Mouse (Mus musculus) olfactory bulb, adult 2 months (tissue): ENCODE data around the gene Tenm3. TPM values are rescaled to one million over a fixed set of nuclear protein-coding genes. Genes with fewer than 3 reads are reported as not detected.

Experiments used
- H3K27ac ChIP-seq: fragments of 200-500 bp; 2 replicates; pipeline ENCODE4 v1.5.1; 2012; ENCODE audit warnings: low read depth, low read length; ENCODE audit not compliant: insufficient read depth
- H3K4me1 ChIP-seq: fragments of 200-500 bp; 2 replicates; pipeline ENCODE4 v1.6.1; 2012; ENCODE audit warnings: low read length; ENCODE audit not compliant: control insufficient read depth, insufficient read depth
- H3K4me3 ChIP-seq: fragments of 200-500 bp; 2 replicates; pipeline ENCODE4 v1.5.1; 2012; ENCODE audit warnings: mild to moderate bottlenecking, low read depth, low read length, moderate library complexity; ENCODE audit not compliant: insufficient read depth
- CTCF ChIP-seq: fragments of 200-500 bp; IDR thresholded peaks from 2 replicates; pipeline ENCODE4 v1.5.1; 2012; ENCODE audit warnings: low read depth, mild to moderate bottlenecking, low read length, moderate library complexity; ENCODE audit not compliant: insufficient read depth
- POLR2A ChIP-seq: fragments of 200-500 bp; IDR thresholded peaks from 2 replicates; pipeline ENCODE4 v1.6.1; 2012; ENCODE audit warnings: mild to moderate bottlenecking, low read depth, low read length, moderate library complexity; ENCODE audit not compliant: insufficient read depth
- WGBS: fragments of 180-500 bp; shearing (Covaris S2); methylation state at CpG from one replicate; pipeline ENCODE4 v1.1.7; 2018; 5-methylcytosine and 5-hydroxymethylcytosine counted together
- polyA plus RNA-seq: library from polyadenylated mRNA; stranded (reverse); fragments of >200 nt; gene quantifications from 2 replicates; pipeline ENCODE4 v1.2.4, GENCODE M21; 2012; ENCODE audit warnings: low replicate concordance; ENCODE audit not compliant: missing spikeins, insufficient read depth, insufficient read length

Gene Tenm3
- polyA plus RNA-seq, 1 experiment = 52.2 TPM

DNA sequence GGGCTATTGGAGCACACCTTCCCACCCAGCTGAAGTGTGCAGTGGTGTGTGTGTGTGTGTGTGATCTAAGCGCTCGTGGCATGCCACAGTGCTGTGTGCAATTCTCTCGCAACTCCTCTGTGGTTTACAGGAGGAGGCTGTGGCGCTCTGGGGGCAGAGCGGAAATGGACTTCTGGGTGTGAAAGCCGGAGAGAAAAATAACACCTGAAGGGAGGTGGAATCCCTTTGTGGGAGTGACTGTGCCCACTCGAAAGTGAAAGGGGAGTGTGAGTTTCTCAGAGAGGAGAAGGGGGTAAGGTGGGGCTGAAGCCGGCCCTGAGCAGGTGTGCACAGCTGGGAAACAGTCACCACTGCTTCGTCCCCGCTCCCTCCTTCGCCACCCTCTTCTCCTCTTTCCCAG lies 418.6 kb downstream of the Tenm3 start:
- 87% methylated on average over 11 of the region's 11 CpGs for WGBS
- no peak overlapping the region for H3K27ac ChIP-seq
- H3K4me1 ChIP-seq = no peaks in the 10 kb centered on the region
- TF ChIP-seq POLR2A = no peak
- TF ChIP-seq CTCF = no peak
- H3K4me3 ChIP-seq = no peak overlapping the region

DNA sequence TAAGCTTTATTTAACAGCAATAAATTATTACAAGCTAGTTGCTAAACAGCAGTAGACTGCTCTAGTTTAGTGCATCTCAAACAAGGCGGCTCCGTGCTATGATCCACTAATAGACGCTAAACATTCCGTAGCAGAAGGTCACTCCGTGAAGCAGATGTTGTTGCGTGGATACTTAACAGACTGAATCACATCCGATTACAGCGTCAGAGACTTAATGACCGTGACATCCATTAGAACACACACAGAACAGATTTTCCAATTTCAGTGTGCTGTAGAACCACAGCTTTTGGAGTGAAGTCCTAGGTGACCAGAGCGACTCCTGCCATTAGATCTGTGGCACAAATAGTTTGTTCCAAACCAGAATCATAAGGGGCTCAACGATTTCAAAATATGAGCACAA lies 426.0 kb downstream of the Tenm3 start:
- Histone ChIP-seq H3K27ac (no peak overlapping the region), H3K4me3 (no peak overlapping the region), H3K4me1 (peaks cover 7% of the 10 kb centered on the region)
- 53% methylated on average over 11 of the region's 11 CpGs for WGBS
- TF ChIP-seq POLR2A = no peak
- no peak for TF ChIP-seq CTCF

DNA sequence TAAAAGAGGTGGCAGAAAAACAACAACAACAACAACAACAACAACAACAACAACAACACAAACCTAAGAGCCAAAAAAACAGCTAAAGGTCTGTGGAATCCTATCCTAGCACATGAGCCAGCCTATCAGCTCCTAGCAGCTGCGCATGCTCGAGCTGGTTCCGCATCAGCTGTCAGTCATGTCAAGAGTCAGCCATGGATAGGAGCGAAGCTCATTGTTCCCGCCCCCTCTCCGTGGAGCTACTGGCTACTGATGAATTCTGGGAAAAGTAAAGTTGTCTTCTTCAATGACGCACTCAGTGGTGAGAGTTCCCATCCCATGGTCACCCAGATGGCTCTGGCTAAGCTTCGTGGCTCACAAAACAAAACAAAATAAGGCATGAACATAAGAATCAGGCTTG lies 432.8 kb downstream of the Tenm3 start:
- Histone ChIP-seq H3K4me3 (no peak overlapping the region), H3K4me1 (no peaks in the 10 kb centered on the region), H3K27ac (no peak overlapping the region)
- no peak for TF ChIP-seq CTCF
- TF ChIP-seq POLR2A = no peak
- 96% methylated on average over 8 of the region's 8 CpGs for WGBS

DNA sequence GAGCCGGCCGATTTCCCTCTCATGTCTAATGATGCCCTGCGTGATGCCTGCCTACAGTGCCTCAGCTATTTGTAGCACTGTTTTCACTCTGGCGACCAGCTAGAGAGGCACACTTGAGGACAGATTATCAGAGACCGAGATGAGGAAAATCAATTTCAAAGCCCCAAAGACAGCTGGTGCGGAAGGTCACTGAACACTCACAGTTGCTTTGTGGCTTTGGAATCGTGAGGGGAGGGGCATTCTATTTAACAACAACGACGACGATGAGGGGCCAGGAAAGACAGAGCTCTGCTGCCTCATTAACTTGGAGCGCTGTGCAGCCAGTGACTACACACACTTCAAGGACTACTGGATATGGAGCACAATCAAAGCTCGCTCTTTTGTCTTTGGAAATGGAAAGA lies 443.2 kb downstream of the Tenm3 start:
- no peak for TF ChIP-seq CTCF
- no peak for TF ChIP-seq POLR2A

DNA sequence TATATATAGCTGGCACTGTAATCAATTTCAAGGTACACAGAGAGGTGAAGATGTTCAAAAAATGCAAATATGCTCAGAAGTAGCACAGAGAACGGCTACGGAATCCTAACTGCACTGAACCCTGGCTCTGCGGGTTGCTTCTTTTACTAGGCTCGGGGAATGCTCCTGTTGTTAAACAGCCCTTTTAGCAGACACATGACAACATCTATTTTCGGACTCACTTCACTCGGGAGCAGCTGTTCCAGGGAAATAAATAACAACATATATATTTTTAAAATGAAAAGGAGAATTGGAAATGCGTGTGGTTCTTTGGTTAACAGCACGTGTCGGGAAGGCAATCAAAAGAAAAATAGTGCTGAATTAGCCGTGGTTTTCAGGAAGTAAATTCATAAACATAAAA lies 457.9 kb downstream of the Tenm3 start:
- no peak overlapping the region for H3K4me3 ChIP-seq
- no peak for TF ChIP-seq POLR2A
- no peak for TF ChIP-seq CTCF
- 33% methylated on average over 10 of the region's 10 CpGs for WGBS
- no peaks in the 10 kb centered on the region for H3K4me1 ChIP-seq
- no peak overlapping the region for H3K27ac ChIP-seq

More for the DNA sequence above, 443.2 kb downstream of the Tenm3 start:
- WGBS = 29% methylated on average over 12 of the region's 12 CpGs
- H3K4me1 ChIP-seq = peaks cover 9% of the 10 kb centered on the region
- no peak overlapping the region for H3K27ac ChIP-seq
- H3K4me3 ChIP-seq = 0 out of 2 replicates have a peak overlapping the region, but pooled peaks have one; percentile 10

DNA sequence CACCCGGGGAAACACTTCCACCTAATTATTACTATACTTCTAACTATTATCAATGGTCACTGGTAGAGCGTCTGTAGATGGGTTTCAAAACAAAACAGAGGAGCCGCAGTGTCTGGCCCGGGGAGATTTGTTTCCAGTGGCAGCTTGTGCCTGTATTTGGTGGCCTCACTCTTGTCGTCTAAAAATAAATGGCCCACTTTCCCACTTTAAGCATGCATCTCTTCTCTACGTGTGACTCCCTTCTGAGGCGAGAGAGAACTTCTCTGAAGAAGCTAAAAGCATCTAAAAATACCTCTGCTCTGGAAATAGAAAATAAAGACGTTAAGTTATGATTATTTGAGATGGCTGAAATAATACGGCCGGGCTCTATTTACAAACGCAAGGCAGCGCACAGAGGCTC lies 463.7 kb downstream of the Tenm3 start:
- 40% methylated on average over 12 of the region's 12 CpGs for WGBS
- TF ChIP-seq POLR2A (no peak), CTCF (no peak)
- Histone ChIP-seq H3K4me3 (no peak overlapping the region), H3K27ac (peak overlapping the region; percentile 69), H3K4me1 (peaks cover 24% of the 10 kb centered on the region)

DNA sequence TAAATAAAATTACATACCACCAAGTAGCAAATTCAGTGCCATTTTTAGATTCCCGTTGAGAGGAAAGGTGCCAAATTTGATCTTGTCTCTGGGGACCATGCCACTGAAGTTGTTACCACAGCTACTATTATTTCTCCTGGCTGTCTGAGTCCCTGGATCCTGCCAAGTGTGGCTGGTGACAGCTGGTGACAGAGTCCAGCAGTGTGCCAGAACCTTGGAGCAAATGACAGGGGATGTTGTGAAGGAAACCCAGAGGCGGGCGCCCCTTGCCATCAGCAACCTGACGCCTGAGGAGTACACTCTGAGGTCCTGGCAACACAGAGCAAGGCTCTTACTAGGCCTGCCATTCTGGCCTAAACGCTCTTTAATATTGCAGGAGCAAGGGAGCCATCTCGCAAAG lies 467.0 kb downstream of the Tenm3 start:
- 16% methylated on average over 6 of the region's 6 CpGs for WGBS
- Histone ChIP-seq H3K27ac (peak overlapping the region; percentile 94), H3K4me1 (peaks cover 30% of the 10 kb centered on the region), H3K4me3 (no peak overlapping the region)
- no peak for TF ChIP-seq CTCF
- TF ChIP-seq POLR2A = no peak

DNA sequence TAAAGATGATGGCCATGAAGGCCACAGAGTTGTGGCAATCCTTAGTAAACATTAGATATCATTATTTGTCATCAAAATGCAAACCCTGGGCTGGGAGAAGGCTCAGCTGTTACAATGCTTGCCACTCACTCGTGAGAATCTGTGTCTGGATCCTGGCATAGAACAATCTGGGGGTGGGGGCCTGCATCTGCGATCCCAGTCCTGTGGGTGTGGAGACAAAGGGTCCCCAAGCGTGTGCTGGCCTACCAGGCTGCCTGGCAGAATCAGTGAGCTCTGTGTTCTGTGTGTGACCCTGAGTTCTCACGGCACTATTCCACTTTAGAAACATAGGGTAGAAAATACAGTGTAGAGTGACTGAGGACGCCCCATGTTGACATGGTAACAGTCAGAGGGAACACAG lies 468.6 kb downstream of the Tenm3 start:
- WGBS = 50% methylated on average over 5 of the region's 5 CpGs
- no peak for TF ChIP-seq POLR2A
- no peak for TF ChIP-seq CTCF
- Histone ChIP-seq H3K4me3 (no peak overlapping the region), H3K4me1 (peaks cover 26% of the 10 kb centered on the region), H3K27ac (no peak overlapping the region)

DNA sequence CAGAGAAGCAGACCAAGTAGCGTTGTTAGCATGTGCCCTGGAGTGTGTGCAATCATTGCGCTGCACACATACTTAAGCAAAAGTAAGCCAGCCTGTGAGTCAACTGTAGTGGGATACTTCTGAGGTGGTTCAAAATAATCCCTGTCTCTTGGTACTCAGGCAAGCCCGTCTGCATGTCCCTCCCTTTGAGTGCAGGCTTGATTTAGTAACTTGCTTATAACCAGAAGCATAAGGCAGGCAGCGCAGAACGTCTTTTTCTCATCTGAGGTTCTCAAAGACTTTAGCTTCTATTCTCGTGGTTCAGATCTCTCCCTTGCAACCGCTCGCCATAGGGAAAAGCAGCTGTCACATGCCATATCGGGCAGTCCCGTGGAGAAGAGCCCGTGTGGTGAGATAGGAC lies 470.3 kb downstream of the Tenm3 start:
- TF ChIP-seq POLR2A (no peak), CTCF (no peak)
- Histone ChIP-seq H3K27ac (peak overlapping the region; percentile 55; the same call in 1 of the 2 replicates), H3K4me3 (no peak overlapping the region), H3K4me1 (peaks cover 15% of the 10 kb centered on the region)
- WGBS = 72% methylated on average over 11 of the region's 11 CpGs

DNA sequence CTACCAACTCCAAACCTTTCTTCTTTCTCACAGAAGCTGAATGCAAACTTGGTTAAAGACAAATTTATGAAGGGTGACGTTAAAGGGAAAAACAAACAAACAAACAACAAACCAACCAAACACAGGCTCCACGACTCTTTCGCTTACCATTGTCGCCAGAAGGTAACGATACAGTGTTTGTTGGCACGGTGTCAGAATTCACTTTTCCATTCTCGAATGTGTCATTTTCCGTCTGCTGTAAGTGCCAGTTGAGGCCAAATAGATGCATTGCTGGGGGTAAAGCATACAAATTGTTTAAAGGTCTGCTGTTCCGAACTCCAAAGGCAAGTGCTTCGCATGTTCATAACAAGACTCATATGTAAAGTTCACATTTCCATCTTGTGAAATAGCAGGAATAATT lies 476.6 kb downstream of the Tenm3 start:
- 77% methylated on average over 10 of the region's 10 CpGs for WGBS
- Histone ChIP-seq H3K27ac (no peak overlapping the region), H3K4me1 (no peaks in the 10 kb centered on the region; the same call in 1 of the 2 replicates), H3K4me3 (no peak overlapping the region)
- no peak for TF ChIP-seq POLR2A
- no peak for TF ChIP-seq CTCF

DNA sequence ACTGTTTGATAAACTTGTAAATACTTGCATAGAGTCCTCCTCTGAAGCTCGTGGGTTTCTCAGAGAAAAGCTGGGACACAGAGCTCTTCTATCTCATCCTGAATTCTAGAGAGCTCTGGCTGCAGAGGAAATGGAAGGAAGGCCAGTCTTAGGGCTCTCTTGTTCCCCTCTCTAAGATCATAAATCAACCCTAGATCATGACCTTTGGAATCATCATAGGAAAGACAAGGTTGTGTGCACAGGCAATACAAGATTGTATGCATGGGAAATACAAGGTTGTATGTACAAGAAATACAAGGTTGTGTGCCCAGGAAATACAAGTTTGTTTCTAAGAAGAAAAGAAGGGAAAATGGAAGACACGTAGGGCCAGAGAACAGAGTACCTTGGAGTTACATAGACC lies 486.9 kb downstream of the Tenm3 start:
- Histone ChIP-seq H3K4me1 (no peaks in the 10 kb centered on the region), H3K27ac (no peak overlapping the region), H3K4me3 (no peak overlapping the region)
- 87% methylated on average over 2 of the region's 2 CpGs for WGBS
- no peak for TF ChIP-seq POLR2A
- TF ChIP-seq CTCF = no peak
